Mouse (Mus musculus) kidney, adult 2 months (tissue): ENCODE results near the gene Anxa6.

Experiments used
- CTCF ChIP-seq: fragments of 200-500 bp; conservative IDR thresholded peaks from 2 replicates; pipeline ENCODE4 v1.5.1; 2011; ENCODE audit warnings: low read depth, mild to moderate bottlenecking, control low read depth, low read length, moderate library complexity, mixed read lengths; ENCODE audit not compliant: insufficient read depth, insufficient read length
- POLR2A ChIP-seq: fragments of 200-500 bp; IDR thresholded peaks from one replicate; pipeline ENCODE4 v1.6.1; 2011; ENCODE audit warnings: low read depth, low read length, control low read depth

DNA sequence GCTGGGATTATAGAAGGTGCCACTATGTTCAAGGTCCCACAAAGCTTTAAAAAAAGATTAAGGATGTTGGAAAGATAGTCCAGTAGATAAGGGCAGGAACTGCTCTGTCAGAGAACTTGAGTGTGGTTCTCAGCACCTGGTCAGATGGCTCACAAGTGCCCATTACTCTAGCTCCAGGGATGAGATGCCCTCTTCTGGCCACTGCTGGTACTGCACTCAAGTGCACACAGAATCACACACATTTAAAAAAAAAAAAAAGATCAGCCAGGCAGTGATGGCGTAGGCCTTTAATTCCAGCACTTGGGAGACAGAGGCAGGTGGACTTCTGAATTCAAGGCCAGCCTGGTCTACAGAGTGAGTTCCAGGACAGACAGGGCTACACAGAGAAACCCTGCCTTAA, 45.3 kb downstream of the Anxa6 start:
- TF ChIP-seq CTCF (peak; percentile 71), POLR2A (no peak)
